Mouse (Mus musculus) cerebellum, adult 18-20 months (tissue): ENCODE measurements at regions not wholly inside any gene's neighbourhood (a gene's known extent, or its start where the extent isn't known, plus 50 kb on each side); places are given as distances from the start of the nearest gene placed in this dataset.

Experiments used
- DNase-seq, 2 experiments: peaks; one replicate each; pipeline ENCODE4 v3.0.0; 2021

GRCm38 (mm10) chr9:116365016-116365685 is 190.0 kb upstream of the Tgfbr2 start:
- DNase-seq: no peak

- no peak for DNase-seq
Observed at GRCm38 (mm10) chr9:116361092-116361491, 185.9 kb upstream of the Tgfbr2 start.

GRCm38 (mm10) chr9:116354056-116354732 is 179.0 kb upstream of the Tgfbr2 start:
- no peak for DNase-seq

GRCm38 (mm10) chr9:116352801-116353494 is 177.8 kb upstream of the Tgfbr2 start:
- DNase-seq: no peak

GRCm38 (mm10) chr9:116350804-116351547 is 175.8 kb upstream of the Tgfbr2 start:
- no peak for DNase-seq

GRCm38 (mm10) chr9:116347021-116347420 is 171.9 kb upstream of the Tgfbr2 start:
- no peak for DNase-seq

GRCm38 (mm10) chr9:116346495-116346894 is 171.3 kb upstream of the Tgfbr2 start:
- no peak for DNase-seq

- DNase-seq: no peak
Observed at GRCm38 (mm10) chr9:116343086-116343481, 167.9 kb upstream of the Tgfbr2 start.

- peak in 1 of 2 experiments; percentile 2 for DNase-seq
Observed at GRCm38 (mm10) chr9:116342446-116343085, 167.4 kb upstream of the Tgfbr2 start.

- no peak for DNase-seq
Observed at GRCm38 (mm10) chr9:116342009-116342408, 166.8 kb upstream of the Tgfbr2 start.

GRCm38 (mm10) chr9:116340952-116341351 is 165.8 kb upstream of the Tgfbr2 start:
- DNase-seq: no peak

GRCm38 (mm10) chr9:116338729-116339100 is 163.6 kb upstream of the Tgfbr2 start:
- no peak for DNase-seq

- no peak for DNase-seq
Observed at GRCm38 (mm10) chr9:116338093-116338728, 163.1 kb upstream of the Tgfbr2 start.

- no peak for DNase-seq
Observed at GRCm38 (mm10) chr9:116337446-116338010, 162.4 kb upstream of the Tgfbr2 start.

- DNase-seq: no peak
Observed at GRCm38 (mm10) chr9:116335561-116336478, 160.7 kb upstream of the Tgfbr2 start.

GRCm38 (mm10) chr9:116333956-116334463 is 158.8 kb upstream of the Tgfbr2 start:
- no peak for DNase-seq

GRCm38 (mm10) chr9:116332485-116333118 is 157.4 kb upstream of the Tgfbr2 start:
- no peak for DNase-seq

- no peak for DNase-seq
Observed at GRCm38 (mm10) chr9:116331406-116331805, 156.2 kb upstream of the Tgfbr2 start.

- DNase-seq: no peak
Observed at GRCm38 (mm10) chr9:116330796-116331195, 155.6 kb upstream of the Tgfbr2 start.

- DNase-seq: no peak
Observed at GRCm38 (mm10) chr9:116329147-116329546, 154.0 kb upstream of the Tgfbr2 start.
